Mouse (Mus musculus): ENCODE results near the gene Plcl2. TPM values are rescaled to one million over a fixed set of nuclear protein-coding genes. Genes with fewer than 3 reads are reported as not detected.
"Not testable (repeated sequence)": the region's sequence is repeated elsewhere in the genome, so short reads cannot be mapped to it uniquely, and the experiment has no call there.

Gene Plcl2
- polyA plus RNA-seq, 1 experiment from 2014 or later: 8.2 TPM

- H3K27ac ChIP-seq (ENCODE audit: low read depth, low read length): no peak overlapping the region
- H3K27me3 ChIP-seq (replicated peaks; ENCODE audit: control insufficient read depth, insufficient read depth, low read length): no peaks in the 10 kb centered on the region
- H3K9me3 ChIP-seq (ENCODE audit: control insufficient read depth, low read length): 0 out of 2 replicates have a peak, but pooled peaks cover 2% of the 10 kb centered on the region
- H3K9ac ChIP-seq (ENCODE audit: low read depth, low read length): no peak overlapping the region
- no peak overlapping the region for H3K4me3 ChIP-seq (ENCODE audit: low read length)
- WGBS: 93% methylated on average over 1 of the region's 1 CpGs
- H3K36me3 ChIP-seq (ENCODE audit: control insufficient read depth, insufficient read depth, low read length): no peaks in the 10 kb centered on the region
- no peak overlapping the region for H3K4me2 ChIP-seq (ENCODE audit: low read length)
- ATAC-seq: no peak
- no peaks in the 10 kb centered on the region for H3K4me1 ChIP-seq (ENCODE audit: control insufficient read depth, insufficient read depth, low read depth, low read length)
Observed at GRCm38 (mm10) chr17:50544860-50545259, 35.7 kb downstream of the Plcl2 start.

GRCm38 (mm10) chr17:50545274-50545673 is 36.1 kb downstream of the Plcl2 start:
- Histone ChIP-seq H3K27me3 (replicated peaks; ENCODE audit: control insufficient read depth, insufficient read depth, low read length) (no peaks in the 10 kb centered on the region), H3K9ac (ENCODE audit: low read depth, low read length) (no peak overlapping the region), H3K36me3 (ENCODE audit: control insufficient read depth, insufficient read depth, low read length) (no peaks in the 10 kb centered on the region), H3K27ac (ENCODE audit: low read depth, low read length) (no peak overlapping the region), H3K4me2 (ENCODE audit: low read length) (no peak overlapping the region), H3K9me3 (ENCODE audit: control insufficient read depth, low read length) (0 out of 2 replicates have a peak, but pooled peaks cover 2% of the 10 kb centered on the region), H3K4me1 (ENCODE audit: control insufficient read depth, insufficient read depth, low read depth, low read length) (no peaks in the 10 kb centered on the region), H3K4me3 (ENCODE audit: low read length) (no peak overlapping the region)
- 78% methylated on average over 6 of the region's 6 CpGs for WGBS
- no peak for ATAC-seq

- Histone ChIP-seq H3K4me1 (ENCODE audit: control insufficient read depth, insufficient read depth, low read depth, low read length) (no peaks in the 10 kb centered on the region), H3K27me3 (replicated peaks; ENCODE audit: control insufficient read depth, insufficient read depth, low read length) (no peaks in the 10 kb centered on the region), H3K9me3 (ENCODE audit: control insufficient read depth, low read length) (no peaks in the 10 kb centered on the region), H3K4me3 (ENCODE audit: low read length) (no peak overlapping the region), H3K9ac (ENCODE audit: low read depth, low read length) (no peak overlapping the region), H3K27ac (ENCODE audit: low read depth, low read length) (no peak overlapping the region), H3K36me3 (ENCODE audit: control insufficient read depth, insufficient read depth, low read length) (no peaks in the 10 kb centered on the region), H3K4me2 (ENCODE audit: low read length) (no peak overlapping the region)
- 82% methylated on average over 2 of the region's 2 CpGs for WGBS
- no peak for ATAC-seq
Observed at GRCm38 (mm10) chr17:50552130-50552529, 42.9 kb downstream of the Plcl2 start.

- no peak overlapping the region for H3K27ac ChIP-seq (ENCODE audit: low read depth, low read length)
- no peak overlapping the region for H3K4me3 ChIP-seq (ENCODE audit: low read length)
- no peaks in the 10 kb centered on the region for H3K9me3 ChIP-seq (ENCODE audit: control insufficient read depth, low read length)
- H3K27me3 ChIP-seq (replicated peaks; ENCODE audit: control insufficient read depth, insufficient read depth, low read length): no peaks in the 10 kb centered on the region
- 82% methylated on average over 12 of the region's 12 CpGs for WGBS
- H3K4me1 ChIP-seq (ENCODE audit: control insufficient read depth, insufficient read depth, low read depth, low read length): peaks cover 3% of the 10 kb centered on the region; the same call in 1 of the 2 replicates
- H3K36me3 ChIP-seq (ENCODE audit: control insufficient read depth, insufficient read depth, low read length): no peaks in the 10 kb centered on the region
- no peak for ATAC-seq
- H3K9ac ChIP-seq (ENCODE audit: low read depth, low read length): no peak overlapping the region
- H3K4me2 ChIP-seq (ENCODE audit: low read length): no peak overlapping the region
Observed at GRCm38 (mm10) chr17:50557566-50558238, 48.5 kb downstream of the Plcl2 start.

GRCm38 (mm10) chr17:50558239-50558625 is 49.0 kb downstream of the Plcl2 start:
- Histone ChIP-seq H3K27me3 (replicated peaks; ENCODE audit: control insufficient read depth, insufficient read depth, low read length) (no peaks in the 10 kb centered on the region), H3K9ac (ENCODE audit: low read depth, low read length) (no peak overlapping the region), H3K9me3 (ENCODE audit: control insufficient read depth, low read length) (no peaks in the 10 kb centered on the region), H3K4me3 (ENCODE audit: low read length) (no peak overlapping the region), H3K36me3 (ENCODE audit: control insufficient read depth, insufficient read depth, low read length) (no peaks in the 10 kb centered on the region), H3K4me1 (ENCODE audit: control insufficient read depth, insufficient read depth, low read depth, low read length) (peaks cover 3% of the 10 kb centered on the region; the same call in 1 of the 2 replicates), H3K4me2 (ENCODE audit: low read length) (no peak overlapping the region), H3K27ac (ENCODE audit: low read depth, low read length) (no peak overlapping the region)
- WGBS: 88% methylated on average over 4 of the region's 4 CpGs
- no peak for ATAC-seq

- Histone ChIP-seq H3K9ac (ENCODE audit: low read depth, low read length) (no peak overlapping the region), H3K36me3 (ENCODE audit: control insufficient read depth, insufficient read depth, low read length) (no peaks in the 10 kb centered on the region), H3K4me2 (ENCODE audit: low read length) (no peak overlapping the region), H3K9me3 (ENCODE audit: control insufficient read depth, low read length) (no peaks in the 10 kb centered on the region), H3K4me1 (ENCODE audit: control insufficient read depth, insufficient read depth, low read depth, low read length) (peaks cover 6% of the 10 kb centered on the region), H3K27me3 (replicated peaks; ENCODE audit: control insufficient read depth, insufficient read depth, low read length) (no peaks in the 10 kb centered on the region), H3K27ac (ENCODE audit: low read depth, low read length) (no peak overlapping the region), H3K4me3 (ENCODE audit: low read length) (no peak overlapping the region)
- ATAC-seq: 0 out of 2 replicates have a peak, but pooled peaks have one; percentile 30
- WGBS: 37% methylated on average over 8 of the region's 8 CpGs
Observed at GRCm38 (mm10) chr17:50565376-50566123, 56.3 kb downstream of the Plcl2 start.

- Histone ChIP-seq H3K9me3 (ENCODE audit: control insufficient read depth, low read length) (no peaks in the 10 kb centered on the region), H3K4me1 (ENCODE audit: control insufficient read depth, insufficient read depth, low read depth, low read length) (peaks cover 3% of the 10 kb centered on the region), H3K9ac (ENCODE audit: low read depth, low read length) (no peak overlapping the region), H3K4me2 (ENCODE audit: low read length) (no peak overlapping the region), H3K36me3 (ENCODE audit: control insufficient read depth, insufficient read depth, low read length) (no peaks in the 10 kb centered on the region), H3K27ac (ENCODE audit: low read depth, low read length) (no peak overlapping the region), H3K27me3 (replicated peaks; ENCODE audit: control insufficient read depth, insufficient read depth, low read length) (no peaks in the 10 kb centered on the region), H3K4me3 (ENCODE audit: low read length) (no peak overlapping the region)
- no peak for ATAC-seq
- 87% methylated on average over 2 of the region's 2 CpGs for WGBS
Observed at GRCm38 (mm10) chr17:50568846-50569245, 59.6 kb downstream of the Plcl2 start.

- H3K4me2 ChIP-seq (ENCODE audit: low read length); H3K9me3 ChIP-seq (ENCODE audit: control insufficient read depth, low read length); H3K9ac ChIP-seq (ENCODE audit: low read depth, low read length); H3K4me1 ChIP-seq (ENCODE audit: control insufficient read depth, insufficient read depth, low read depth, low read length); H3K27me3 ChIP-seq (replicated peaks; ENCODE audit: control insufficient read depth, insufficient read depth, low read length); H3K36me3 ChIP-seq (ENCODE audit: control insufficient read depth, insufficient read depth, low read length); H3K4me3 ChIP-seq (ENCODE audit: low read length); H3K27ac ChIP-seq (ENCODE audit: low read depth, low read length); ATAC-seq: not testable (repeated sequence)
- WGBS: 93% methylated on average over 5 of the region's 5 CpGs
Observed at GRCm38 (mm10) chr17:50570228-50570627, 61.0 kb downstream of the Plcl2 start.

GRCm38 (mm10) chr17:50570681-50571398 is 61.6 kb downstream of the Plcl2 start:
- Histone ChIP-seq H3K4me3 (ENCODE audit: low read length) (no peak overlapping the region), H3K27me3 (replicated peaks; ENCODE audit: control insufficient read depth, insufficient read depth, low read length) (no peaks in the 10 kb centered on the region)
- 91% methylated on average over 5 of the region's 5 CpGs for WGBS

More at GRCm38 (mm10) chr17:50570681-50571398, 61.6 kb downstream of the Plcl2 start:
- no peak overlapping the region for H3K27ac ChIP-seq (ENCODE audit: low read depth, low read length)
- no peaks in the 10 kb centered on the region; the same call in 1 of the 2 replicates for H3K4me1 ChIP-seq (ENCODE audit: control insufficient read depth, insufficient read depth, low read depth, low read length)
- H3K9me3 ChIP-seq (ENCODE audit: control insufficient read depth, low read length): no peaks in the 10 kb centered on the region
- no peaks in the 10 kb centered on the region for H3K36me3 ChIP-seq (ENCODE audit: control insufficient read depth, insufficient read depth, low read length)
- no peak overlapping the region for H3K9ac ChIP-seq (ENCODE audit: low read depth, low read length)
- no peak overlapping the region for H3K4me2 ChIP-seq (ENCODE audit: low read length)
- no peak for ATAC-seq
